Mouse (Mus musculus): ENCODE results near the gene Map2k5. TPM values are rescaled to one million over a fixed set of nuclear protein-coding genes. Genes with fewer than 3 reads are reported as not detected.
A peak's percentile ranks its signal among the peaks of the same experiment; 100 is the strongest.

Map2k5 gene
- polyA plus RNA-seq, 2 experiments = 37.1 to 37.5 TPM

DNA sequence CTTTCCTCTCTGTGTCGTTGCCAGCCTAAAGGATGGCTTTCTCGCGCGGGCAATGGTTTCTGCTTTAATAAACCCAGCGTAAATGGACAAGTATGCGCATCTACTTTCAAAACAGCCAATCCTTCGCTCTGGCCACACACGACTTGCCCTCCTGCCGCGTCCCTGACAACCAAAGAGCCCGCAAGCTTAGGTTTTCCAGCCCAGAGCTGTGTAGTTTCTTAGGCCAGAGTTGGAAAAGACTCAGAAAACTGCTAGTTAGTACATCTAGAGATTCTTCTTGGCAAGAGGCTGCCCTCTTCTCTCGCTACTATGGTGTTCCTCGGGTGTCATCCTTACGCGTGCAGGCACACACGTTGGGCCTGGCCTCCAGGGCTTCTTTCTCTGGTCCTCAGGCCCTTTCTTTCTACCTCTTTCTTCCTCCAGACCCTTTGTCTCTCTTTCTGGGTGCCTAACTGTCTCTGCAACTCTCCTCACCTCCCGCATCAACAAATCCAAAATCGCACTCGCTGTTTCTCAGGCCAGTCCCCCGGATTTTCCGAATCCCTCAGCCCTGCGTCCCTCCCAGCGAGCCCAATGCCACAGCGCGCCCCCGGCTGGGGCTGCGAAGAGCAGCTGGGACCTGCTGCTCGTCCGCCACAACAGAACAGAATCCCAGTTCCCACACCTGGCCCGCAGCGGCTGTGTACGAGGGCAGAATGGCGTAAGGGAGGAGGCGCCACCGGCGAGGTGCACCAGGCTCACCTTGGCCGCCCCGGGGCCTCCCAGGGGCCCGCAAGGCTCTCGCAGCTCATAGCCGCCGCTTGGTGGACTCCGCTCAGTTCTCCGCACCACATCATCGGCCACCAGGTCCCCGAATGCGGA, 233.8 kb downstream of the Map2k5 start:
- no peak overlapping the region for H3K9ac ChIP-seq (ENCODE audit: low read depth, low read length, severe bottlenecking)
- WGBS = under 1% methylated on average over 47 of the region's 47 CpGs
- peaks cover 19% of the 10 kb centered on the region for H3K4me1 ChIP-seq (ENCODE audit: control insufficient read depth, insufficient read depth, low read length)

DNA sequence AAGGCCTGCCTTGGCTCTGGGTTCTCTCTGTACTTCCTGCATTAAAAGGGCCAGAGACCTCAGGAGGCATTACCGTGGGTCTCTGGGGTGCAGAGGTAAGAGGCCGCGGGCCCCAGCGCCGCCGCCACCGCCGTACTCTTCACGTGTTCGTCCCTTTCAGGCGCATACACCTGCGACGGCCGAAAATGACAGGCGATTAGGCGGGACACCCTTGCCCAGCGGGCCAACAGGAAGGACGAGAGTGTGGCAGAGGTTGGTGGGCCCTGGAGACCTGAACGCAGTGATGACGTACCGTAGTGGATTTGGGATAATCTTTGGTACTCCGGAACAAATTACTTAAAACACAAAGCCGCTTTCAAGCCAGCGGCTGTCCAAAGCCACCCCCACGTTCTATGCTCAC, 234.5 kb downstream of the Map2k5 start:
- H3K4me1 ChIP-seq (ENCODE audit: control insufficient read depth, insufficient read depth, low read length) = peaks cover 19% of the 10 kb centered on the region
- TF ChIP-seq POLR2A (IDR thresholded peaks at IDR 0.05; ENCODE audit: borderline replicate concordance, extremely low read depth, insufficient read depth, insufficient read length) = no peak
- H3K4me3 ChIP-seq (replicated peaks; ENCODE audit: low read length) = no peak overlapping the region

More for the DNA sequence above, 233.8 kb downstream of the Map2k5 start:
- peak overlapping the region; percentile 23; the same call in 1 of the 2 replicates for H3K4me3 ChIP-seq (replicated peaks; ENCODE audit: low read length)
- peaks cover 96% of the 10 kb centered on the region for H3K27me3 ChIP-seq (ENCODE audit: control insufficient read depth, insufficient read depth, low read length)
- H3K36me3 ChIP-seq (ENCODE audit: control insufficient read depth, insufficient read depth, low read length) = no peaks in the 10 kb centered on the region
- no peaks in the 10 kb centered on the region for H3K9me3 ChIP-seq (ENCODE audit: control insufficient read depth, low read length)
- no peak overlapping the region for H3K27ac ChIP-seq (replicated peaks; ENCODE audit: low read depth, low read length)
- H3K4me2 ChIP-seq (replicated peaks; ENCODE audit: low read depth, low read length, severe bottlenecking) = 0 out of 2 replicates have a peak overlapping the region, but pooled peaks have one; percentile 5
- no peak for ATAC-seq (ENCODE audit: low FRiP score, low read depth)
- no peak for TF ChIP-seq POLR2A (IDR thresholded peaks at IDR 0.05; ENCODE audit: borderline replicate concordance, extremely low read depth, insufficient read depth, insufficient read length)
- DNase-seq (ENCODE audit: low spot score) = no peak

DNA sequence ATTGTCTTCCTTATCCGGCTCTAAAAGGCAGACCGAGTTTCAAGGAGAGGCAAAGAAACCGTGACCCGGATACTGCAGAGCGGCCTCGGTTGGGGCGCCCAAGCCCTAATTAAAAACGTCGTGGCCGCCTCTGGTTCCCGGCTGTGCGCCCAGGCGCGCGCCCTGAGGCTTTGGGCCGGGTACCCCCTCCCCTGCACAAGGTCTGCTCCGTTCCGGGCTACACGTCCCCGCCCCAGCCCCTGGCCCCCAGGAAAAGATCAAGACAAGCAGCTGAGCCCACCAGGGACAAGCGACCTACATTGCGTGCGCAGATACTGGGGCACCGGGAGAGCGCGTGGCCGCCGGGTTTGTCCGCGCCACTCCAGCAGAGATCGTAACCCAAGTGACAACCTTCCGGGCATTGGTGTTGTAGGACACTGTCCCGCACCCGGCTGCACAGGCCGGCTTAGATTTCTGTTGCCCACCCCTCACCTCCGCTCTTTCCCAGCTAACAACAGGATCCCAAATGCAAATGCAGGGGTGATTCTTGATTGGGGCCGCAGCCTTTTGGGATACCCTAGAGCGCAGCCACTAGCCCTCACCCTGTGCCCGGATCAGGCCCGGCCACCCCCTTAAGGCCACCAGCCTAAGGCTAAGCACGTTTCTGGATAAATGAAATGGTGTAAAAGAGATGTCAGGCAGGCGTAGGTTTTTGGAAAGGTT, 235.2 kb downstream of the Map2k5 start:
- H3K27ac ChIP-seq (replicated peaks; ENCODE audit: low read depth, low read length) = no peak overlapping the region
- no peak overlapping the region for H3K9ac ChIP-seq (ENCODE audit: low read depth, low read length, severe bottlenecking)
- under 1% methylated on average over 42 of the region's 42 CpGs for WGBS
- H3K27me3 ChIP-seq (ENCODE audit: control insufficient read depth, insufficient read depth, low read length) = peaks cover 96% of the 10 kb centered on the region
- no peak for DNase-seq (ENCODE audit: low spot score)
- H3K4me2 ChIP-seq (replicated peaks; ENCODE audit: low read depth, low read length, severe bottlenecking) = 0 out of 2 replicates have a peak overlapping the region, but pooled peaks have one; percentile 7
- peaks cover 19% of the 10 kb centered on the region for H3K4me1 ChIP-seq (ENCODE audit: control insufficient read depth, insufficient read depth, low read length)
- no peaks in the 10 kb centered on the region for H3K36me3 ChIP-seq (ENCODE audit: control insufficient read depth, insufficient read depth, low read length)
- no peak for TF ChIP-seq POLR2A (IDR thresholded peaks at IDR 0.05; ENCODE audit: borderline replicate concordance, extremely low read depth, insufficient read depth, insufficient read length)
- ATAC-seq (ENCODE audit: low FRiP score, low read depth) = no peak
- no peaks in the 10 kb centered on the region for H3K9me3 ChIP-seq (ENCODE audit: control insufficient read depth, low read length)
- peak overlapping the region; percentile 16 for H3K4me3 ChIP-seq (replicated peaks; ENCODE audit: low read length)

More for the DNA sequence above, 234.5 kb downstream of the Map2k5 start:
- H3K9me3 ChIP-seq (ENCODE audit: control insufficient read depth, low read length) = no peaks in the 10 kb centered on the region
- 1% methylated on average over 25 of the region's 25 CpGs for WGBS
- DNase-seq (ENCODE audit: low spot score) (no peak), ATAC-seq (ENCODE audit: low FRiP score, low read depth) (no peak)
- no peak overlapping the region for H3K4me2 ChIP-seq (replicated peaks; ENCODE audit: low read depth, low read length, severe bottlenecking)
- no peaks in the 10 kb centered on the region for H3K36me3 ChIP-seq (ENCODE audit: control insufficient read depth, insufficient read depth, low read length)
- H3K27ac ChIP-seq (replicated peaks; ENCODE audit: low read depth, low read length) = no peak overlapping the region
- no peak overlapping the region for H3K9ac ChIP-seq (ENCODE audit: low read depth, low read length, severe bottlenecking)
- H3K27me3 ChIP-seq (ENCODE audit: control insufficient read depth, insufficient read depth, low read length) = peaks cover 96% of the 10 kb centered on the region

DNA sequence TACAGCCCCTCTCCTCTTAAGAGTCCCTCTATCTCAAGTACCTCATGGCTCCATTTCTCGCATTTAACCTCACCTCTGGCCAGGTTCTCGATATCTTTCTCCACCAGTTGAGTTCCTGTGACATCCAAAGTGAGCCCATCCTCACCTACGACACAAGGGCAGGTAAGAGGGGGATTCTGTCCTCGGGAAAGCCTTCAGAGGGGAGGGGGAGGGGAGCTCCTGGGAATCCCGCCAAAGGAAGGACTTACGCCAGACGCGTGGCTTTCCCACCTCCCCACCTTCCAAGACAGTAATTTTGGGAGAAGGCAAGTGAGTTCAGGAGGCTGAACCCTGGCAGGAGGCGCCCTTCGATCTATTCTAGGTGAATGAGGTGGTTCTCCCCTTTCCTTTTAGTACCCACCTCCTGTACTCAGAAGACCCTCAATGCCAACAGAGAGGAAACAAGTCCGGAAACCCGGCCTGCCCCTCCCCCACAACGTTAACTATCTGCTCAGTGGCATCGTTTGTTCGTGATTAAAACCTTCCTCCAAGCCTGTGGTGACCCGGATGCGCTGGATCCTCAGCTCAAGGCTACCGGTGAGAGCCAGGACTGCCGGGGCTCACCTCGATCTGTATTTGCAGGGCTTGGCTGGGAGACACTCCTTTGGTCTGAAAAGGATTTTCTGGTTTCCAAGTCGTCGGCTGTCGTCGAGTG, 235.9 kb downstream of the Map2k5 start:
- under 1% methylated on average over 24 of the region's 24 CpGs for WGBS
- DNase-seq (ENCODE audit: low spot score) (no peak), ATAC-seq (ENCODE audit: low FRiP score, low read depth) (no peak)
- no peak for TF ChIP-seq POLR2A (IDR thresholded peaks at IDR 0.05; ENCODE audit: borderline replicate concordance, extremely low read depth, insufficient read depth, insufficient read length)
- Histone ChIP-seq H3K9me3 (ENCODE audit: control insufficient read depth, low read length) (no peaks in the 10 kb centered on the region), H3K9ac (ENCODE audit: low read depth, low read length, severe bottlenecking) (no peak overlapping the region), H3K27me3 (ENCODE audit: control insufficient read depth, insufficient read depth, low read length) (peaks cover 96% of the 10 kb centered on the region), H3K4me2 (replicated peaks; ENCODE audit: low read depth, low read length, severe bottlenecking) (no peak overlapping the region), H3K36me3 (ENCODE audit: control insufficient read depth, insufficient read depth, low read length) (no peaks in the 10 kb centered on the region), H3K4me1 (ENCODE audit: control insufficient read depth, insufficient read depth, low read length) (peaks cover 18% of the 10 kb centered on the region), H3K4me3 (replicated peaks; ENCODE audit: low read length) (peak overlapping the region; percentile 16; the same call in 1 of the 2 replicates), H3K27ac (replicated peaks; ENCODE audit: low read depth, low read length) (no peak overlapping the region)

DNA sequence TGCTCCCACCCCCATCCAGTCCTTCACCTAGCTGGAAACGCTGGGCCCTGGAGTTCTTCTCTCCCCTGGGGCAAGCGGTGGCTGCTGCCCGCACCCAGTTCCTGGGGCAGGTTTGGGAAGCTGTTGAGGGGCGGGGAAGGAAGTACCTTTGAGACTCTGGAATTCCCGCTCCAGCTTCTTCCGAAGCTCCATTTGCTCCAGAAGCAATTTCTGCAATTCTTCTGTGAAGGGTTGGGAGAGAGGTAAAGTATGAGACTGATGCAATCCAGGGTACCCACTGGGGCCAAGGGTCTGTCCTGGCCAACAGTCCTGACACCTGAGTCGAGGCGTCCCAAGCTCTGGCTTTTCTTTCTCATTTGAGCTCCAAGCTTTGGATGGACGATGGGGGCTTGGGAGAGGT, 237.5 kb downstream of the Map2k5 start:
- no peak overlapping the region for H3K9ac ChIP-seq (ENCODE audit: low read depth, low read length, severe bottlenecking)
- WGBS = 2% methylated on average over 9 of the region's 9 CpGs
- H3K27me3 ChIP-seq (ENCODE audit: control insufficient read depth, insufficient read depth, low read length) = peaks cover 95% of the 10 kb centered on the region
- no peak overlapping the region for H3K4me2 ChIP-seq (replicated peaks; ENCODE audit: low read depth, low read length, severe bottlenecking)
- ATAC-seq (ENCODE audit: low FRiP score, low read depth) (no peak), DNase-seq (ENCODE audit: low spot score) (no peak)
- no peak overlapping the region for H3K4me3 ChIP-seq (replicated peaks; ENCODE audit: low read length)
- peaks cover 15% of the 10 kb centered on the region for H3K4me1 ChIP-seq (ENCODE audit: control insufficient read depth, insufficient read depth, low read length)
- TF ChIP-seq POLR2A (IDR thresholded peaks at IDR 0.05; ENCODE audit: borderline replicate concordance, extremely low read depth, insufficient read depth, insufficient read length) = no peak
- no peaks in the 10 kb centered on the region for H3K9me3 ChIP-seq (ENCODE audit: control insufficient read depth, low read length)
- no peak overlapping the region for H3K27ac ChIP-seq (replicated peaks; ENCODE audit: low read depth, low read length)
- no peaks in the 10 kb centered on the region for H3K36me3 ChIP-seq (ENCODE audit: control insufficient read depth, insufficient read depth, low read length)

Measured in limb, embryonic 14.5 days (tissue).